11 mouse cellular contexts compared by ENCODE assay signal in the genomic region with DNA sequence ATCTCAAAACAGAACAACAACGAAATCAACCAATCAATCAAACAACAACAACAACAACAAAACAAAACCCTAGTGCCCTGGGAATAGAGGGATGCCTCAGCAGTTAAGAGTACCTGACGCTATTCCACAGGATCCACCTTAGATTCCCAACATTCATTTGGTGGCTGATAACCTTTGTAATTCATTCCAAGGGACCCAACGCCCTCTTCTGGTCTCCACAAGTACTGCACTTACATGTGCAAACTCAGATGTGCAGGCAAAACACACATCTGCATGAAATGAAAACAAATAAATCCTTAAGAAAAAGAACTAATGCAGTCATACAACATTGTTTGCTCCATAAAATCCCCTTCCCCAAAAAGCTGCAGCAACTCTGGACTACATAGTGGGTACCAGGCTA. TPM values are rescaled to one million over a fixed set of nuclear protein-coding genes. Genes with fewer than 3 reads are reported as not detected.
A peak's percentile ranks its signal among the peaks of the same experiment; 100 is the strongest.
DNase-seq lines count a peak whose midpoint lies in the region; ATAC-seq and TF ChIP-seq lines count a peak whose summit lies in the region.
"Had no signal": no experiment of that assay in that cellular context is flagged by ENCODE, and none has a peak within 500 bp of the region (broad histone marks: within the 10 kb centered on the region; RNA-seq: fewer than 3 reads in every experiment).

No protein-coding gene starts in this region.

- WGBS in lung, postnatal 0 days: 26% methylated on average over 3 of the region's 3 CpGs
- 25% methylated on average over 3 of the region's 3 CpGs for WGBS in liver, embryonic 14.5 days (ENCODE audit: insufficient replicate concordance)

- H3K36me3 ChIP-seq in lung, postnatal 0 days (ENCODE audit: insufficient read depth, low read length): no peaks in the 10 kb centered on the region
- no peaks in the 10 kb centered on the region for H3K36me3 ChIP-seq in liver, embryonic 14.5 days (replicated peaks; ENCODE audit: control insufficient read depth, insufficient read depth, low read depth)
- H3K36me3 ChIP-seq: embryonic facial prominence, embryonic 15.5 days; limb, embryonic 13.5 days; neural tube, embryonic 12.5 days had no signal

- H3K27ac ChIP-seq in lung, postnatal 0 days (ENCODE audit: low read length): no peak overlapping the region
- H3K27ac ChIP-seq in liver, embryonic 14.5 days: no peak overlapping the region
- H3K27ac ChIP-seq: embryonic facial prominence, embryonic 15.5 days; limb, embryonic 13.5 days; neural tube, embryonic 12.5 days had no signal

- H3K9ac ChIP-seq in lung, postnatal 0 days (replicated peaks; ENCODE audit: low read depth): no peak overlapping the region
- no peak overlapping the region for H3K9ac ChIP-seq in liver, embryonic 14.5 days (replicated peaks)
- H3K9ac ChIP-seq: embryonic facial prominence, embryonic 15.5 days; limb, embryonic 13.5 days; neural tube, embryonic 12.5 days had no signal

- peak; percentile 24 to 47 for DNase-seq in frontal cortex, postnatal 36 days (ENCODE audit: low spot score in 2 of 2)
- no peak for DNase-seq in frontal cortex, postnatal 14 days (ENCODE audit: low spot score in 2 of 2)
- peak; percentile 20 for DNase-seq in lung, postnatal 0 days (ENCODE audit: low spot score)
- no peak for DNase-seq in lung, adult 18-20 months
- DNase-seq in ES-CJ7 (ENCODE audit: low read depth, low spot score): peak; percentile 58
- DNase-seq in liver, embryonic 14.5 days (ENCODE audit: low read depth in 3 of 3, low spot score in 3 of 3): no peak
- no peak for DNase-seq in gastrocnemius, postnatal 14 days

- no peaks in the 10 kb centered on the region for H3K27me3 ChIP-seq in lung, postnatal 0 days (replicated peaks; ENCODE audit: insufficient read depth, low read length)
- no peaks in the 10 kb centered on the region for H3K27me3 ChIP-seq in liver, embryonic 14.5 days (ENCODE audit: control insufficient read depth, insufficient read depth, low read length)
- H3K27me3 ChIP-seq: embryonic facial prominence, embryonic 15.5 days; limb, embryonic 13.5 days; neural tube, embryonic 12.5 days had no signal

- ATAC-seq in lung, postnatal 0 days: no peak
- no peak for ATAC-seq in liver, embryonic 14.5 days (ENCODE audit: insufficient read depth)
- no peak for ATAC-seq in activated CD4-positive, CD25-positive, alpha-beta regulatory T cell, adult 4 months

- no peaks in the 10 kb centered on the region for H3K9me3 ChIP-seq in lung, postnatal 0 days (ENCODE audit: low read length)
- no peaks in the 10 kb centered on the region for H3K9me3 ChIP-seq in liver, embryonic 14.5 days (ENCODE audit: control insufficient read depth, low read length)
- H3K9me3 ChIP-seq: embryonic facial prominence, embryonic 15.5 days; limb, embryonic 13.5 days; neural tube, embryonic 12.5 days had no signal

- TF ChIP-seq CTCF in lung, postnatal 0 days (IDR thresholded peaks at IDR 0.05): peak; percentile 74
- peak; percentile 67 for TF ChIP-seq CTCF in liver, embryonic 14.5 days (IDR thresholded peaks at IDR 0.05; ENCODE audit: low read depth)

- no peaks in the 10 kb centered on the region for H3K4me1 ChIP-seq in lung, postnatal 0 days (ENCODE audit: insufficient read depth, low read depth, low read length)
- H3K4me1 ChIP-seq in liver, embryonic 14.5 days (replicated peaks; ENCODE audit: control insufficient read depth in 2 of 2, insufficient read depth in 2 of 2, low read length in 1 of 2): no peaks in the 10 kb centered on the region
- H3K4me1 ChIP-seq: embryonic facial prominence, embryonic 15.5 days; limb, embryonic 13.5 days; neural tube, embryonic 12.5 days had no signal

- no peak for TF ChIP-seq EP300 in lung, postnatal 0 days (IDR thresholded peaks at IDR 0.05)
- TF ChIP-seq EP300 in liver, embryonic 14.5 days (IDR thresholded peaks at IDR 0.05; ENCODE audit: low read depth): no peak

- intact Hi-C loops in gastrocnemius, postnatal 14 days (cut with DNase I; ENCODE audit: low total_unique reads): no loop called here

- H3K4me2 ChIP-seq in lung, postnatal 0 days (replicated peaks; ENCODE audit: low read depth, low read length): no peak overlapping the region
- H3K4me2 ChIP-seq in liver, embryonic 14.5 days (ENCODE audit: low read depth): no peak overlapping the region
- H3K4me2 ChIP-seq: embryonic facial prominence, embryonic 15.5 days; limb, embryonic 13.5 days; neural tube, embryonic 12.5 days had no signal

- H3K4me3 ChIP-seq in lung, postnatal 0 days (ENCODE audit: low read depth, low read length): no peak overlapping the region
- H3K4me3 ChIP-seq in liver, embryonic 14.5 days (ENCODE audit: insufficient read depth in 1 of 2, low read depth in 2 of 2, low read length in 2 of 2): no peak overlapping the region
- H3K4me3 ChIP-seq: embryonic facial prominence, embryonic 15.5 days; limb, embryonic 13.5 days; neural tube, embryonic 12.5 days had no signal

RNA-seq across cellular contexts. Expression of gene Clpb, which starts 12.9 kb away (rescaled TPM):
- 21.1 and 23.4 TPM in 2 replicates for polyA plus RNA-seq in lung, postnatal 0 days (2015; fragmentation: Nextera tagmentation; extraction: Ambion mirVana)
- 4.1 and 8.3 TPM in 2 replicates for polyA plus RNA-seq in liver, embryonic 14.5 days (2012; rRNA removed)
- polyA plus RNA-seq in liver, embryonic 14.5 days (2014; fragmentation: Nextera tagmentation; extraction: Ambion mirVana): 18.7 and 20.6 TPM in 2 replicates
- 10 to 100 TPM; 37.3 to 39.2 TPM for total RNA-seq in gastrocnemius, postnatal 14 days (2021)
- polyA plus RNA-seq in activated CD4-positive, CD25-positive, alpha-beta regulatory T cell, adult 4 months (2017; shearing (Covaris generic)): 10 to 100 TPM in 1 of 2 experiments, 1 to 10 TPM in 1; 8.8 to 13.3 TPM

Comparison
In these comparisons a context has a peak if more than half of its experiments do, and no peak if none do; other contexts are left out.
1. DNase-seq: peak in frontal cortex, postnatal 36 days (2 of 2), lung, postnatal 0 days (single experiment) and ES-CJ7 (single experiment); none in frontal cortex, postnatal 14 days (0 of 2), lung, adult 18-20 months (0 of 2), liver, embryonic 14.5 days (0 of 3) and gastrocnemius, postnatal 14 days (single experiment).